Mouse (Mus musculus) ES-CJ7 (cell line): ENCODE measurements around the gene Aph1c.
"Not testable (repeated sequence)": the region's sequence is repeated elsewhere in the genome, so short reads cannot be mapped to it uniquely, and the experiment has no call there.

Experiments
- DNase-seq: peaks from one replicate; pipeline ENCODE4 v3.0.0; 2011; ENCODE audit warnings: low read depth, low spot score

The Aph1c gene

GRCm38 (mm10) chr9:66832366-66832908, 2.1 kb downstream of the Aph1c start:
- no peak for DNase-seq

GRCm38 (mm10) chr9:66825990-66826389, 8.5 kb downstream of the Aph1c start:
- DNase-seq: peak; percentile 46

- not testable (repeated sequence) for DNase-seq
Observed at GRCm38 (mm10) chr9:66822255-66822654, 12.3 kb downstream of the Aph1c start.

GRCm38 (mm10) chr9:66820996-66821395, 13.5 kb downstream of the Aph1c start:
- no peak for DNase-seq

GRCm38 (mm10) chr9:66813392-66813791, 21.1 kb downstream of the Aph1c start:
- DNase-seq: no peak

- DNase-seq: not testable (repeated sequence)
Observed at GRCm38 (mm10) chr9:66805951-66806350, 28.6 kb downstream of the Aph1c start.

- peak; percentile 60 for DNase-seq
Observed at GRCm38 (mm10) chr9:66801947-66802346, 32.6 kb downstream of the Aph1c start.

- DNase-seq: no peak
Observed at GRCm38 (mm10) chr9:66796739-66797138, 37.8 kb downstream of the Aph1c start, which contains the start of gene Gm10647. TSS of gene Gm10647 (plus strand) at chr9:66797039.

GRCm38 (mm10) chr9:66795464-66796324, 38.8 kb downstream of the Aph1c start, which contains the start of gene Aph1b:
TSS of gene Aph1b (minus strand) at chr9:66795490.
- peak; percentile 98 for DNase-seq

GRCm38 (mm10) chr9:66794629-66795463, 39.7 kb downstream of the Aph1c start:
- peak; percentile 18 for DNase-seq

GRCm38 (mm10) chr9:66787821-66788220, 46.7 kb downstream of the Aph1c start:
- peak; percentile 22 for DNase-seq

- not testable (repeated sequence) for DNase-seq
Observed at GRCm38 (mm10) chr9:66784552-66784951, 50.0 kb downstream of the Aph1c start.

GRCm38 (mm10) chr9:66770701-66771100, 63.8 kb downstream of the Aph1c start:
- DNase-seq: no peak

- no peak for DNase-seq
Observed at GRCm38 (mm10) chr9:66769275-66769674, 65.3 kb downstream of the Aph1c start.

GRCm38 (mm10) chr9:66768721-66769120, 65.8 kb downstream of the Aph1c start:
- no peak for DNase-seq
